Mouse (Mus musculus): ENCODE data around the gene Snx29. TPM values are rescaled to one million over a fixed set of nuclear protein-coding genes. Genes with fewer than 3 reads are reported as not detected.
"Not testable (repeated sequence)": the region's sequence is repeated elsewhere in the genome, so short reads cannot be mapped to it uniquely, and the experiment has no call there.

The Snx29 gene
- polyA plus RNA-seq, 1 experiment from 2014 or later: 4.4 TPM

DNA sequence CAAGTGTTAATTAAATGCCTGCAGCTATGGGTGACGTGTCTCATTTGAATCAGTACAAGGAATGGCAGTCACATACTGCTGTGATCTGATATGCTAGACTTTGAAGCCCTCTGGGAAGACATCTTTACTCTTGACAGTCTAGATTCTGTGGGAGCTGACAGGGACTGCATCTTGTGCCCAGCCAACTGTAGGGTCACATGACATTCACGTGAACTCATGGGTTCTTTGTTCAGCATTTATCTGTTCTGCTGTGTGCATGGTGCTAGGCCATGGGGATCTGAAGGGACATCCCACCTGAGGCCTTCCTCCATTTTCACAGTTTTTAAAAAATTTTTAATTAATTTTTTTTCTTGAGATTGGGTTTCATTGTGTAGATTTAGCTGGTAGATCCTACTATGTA is 91.9 kb downstream of the Snx29 start:
- Histone ChIP-seq H3K4me3 (replicated peaks) (no peak overlapping the region), H3K27me3 (no peaks in the 10 kb centered on the region)
- 63% methylated on average over 2 of the region's 2 CpGs for WGBS (ENCODE audit: insufficient replicate concordance)

DNA sequence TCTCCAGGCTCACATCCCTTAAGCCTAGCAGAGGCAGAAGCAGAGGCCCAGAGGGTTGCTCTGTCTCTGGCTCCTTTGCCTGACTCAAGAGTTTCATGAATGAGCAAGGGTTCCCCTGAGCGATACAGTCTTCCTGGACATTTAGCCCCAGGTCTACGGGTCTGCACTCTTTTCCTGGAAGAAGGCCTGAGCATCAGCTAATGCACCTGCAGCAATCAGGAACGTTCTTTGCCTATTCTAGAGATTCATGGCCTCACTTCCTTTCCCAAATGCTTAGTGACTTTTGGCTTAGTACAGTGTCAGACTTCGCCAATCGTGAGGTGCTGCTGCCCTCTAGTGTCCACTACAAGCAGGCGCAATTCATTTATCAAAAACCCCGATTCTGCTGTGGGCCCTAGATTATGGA is 95.5 kb downstream of the Snx29 start:
- ATAC-seq (ENCODE audit: low read depth): peak; percentile 55; the same call in 1 of the 2 replicates
- no peak for DNase-seq
- Histone ChIP-seq H3K9me3 (replicated peaks) (no peaks in the 10 kb centered on the region), H3K4me1 (replicated peaks) (peaks cover 31% of the 10 kb centered on the region), H3K4me3 (replicated peaks) (no peak overlapping the region), H3K27ac (no peak overlapping the region), H3K36me3 (no peaks in the 10 kb centered on the region), H3K27me3 (no peaks in the 10 kb centered on the region), H3K9ac (no peak overlapping the region), H3K4me2 (no peak overlapping the region)
- WGBS (ENCODE audit: insufficient replicate concordance): 14% methylated on average over 7 of the region's 7 CpGs

More for the DNA sequence above, 91.9 kb downstream of the Snx29 start:
- Histone ChIP-seq H3K9ac (no peak overlapping the region), H3K9me3 (replicated peaks) (no peaks in the 10 kb centered on the region), H3K4me1 (replicated peaks) (no peaks in the 10 kb centered on the region), H3K27ac (no peak overlapping the region), H3K4me2 (no peak overlapping the region), H3K36me3 (no peaks in the 10 kb centered on the region)
- no peak for DNase-seq
- ATAC-seq (ENCODE audit: low read depth): no peak

DNA sequence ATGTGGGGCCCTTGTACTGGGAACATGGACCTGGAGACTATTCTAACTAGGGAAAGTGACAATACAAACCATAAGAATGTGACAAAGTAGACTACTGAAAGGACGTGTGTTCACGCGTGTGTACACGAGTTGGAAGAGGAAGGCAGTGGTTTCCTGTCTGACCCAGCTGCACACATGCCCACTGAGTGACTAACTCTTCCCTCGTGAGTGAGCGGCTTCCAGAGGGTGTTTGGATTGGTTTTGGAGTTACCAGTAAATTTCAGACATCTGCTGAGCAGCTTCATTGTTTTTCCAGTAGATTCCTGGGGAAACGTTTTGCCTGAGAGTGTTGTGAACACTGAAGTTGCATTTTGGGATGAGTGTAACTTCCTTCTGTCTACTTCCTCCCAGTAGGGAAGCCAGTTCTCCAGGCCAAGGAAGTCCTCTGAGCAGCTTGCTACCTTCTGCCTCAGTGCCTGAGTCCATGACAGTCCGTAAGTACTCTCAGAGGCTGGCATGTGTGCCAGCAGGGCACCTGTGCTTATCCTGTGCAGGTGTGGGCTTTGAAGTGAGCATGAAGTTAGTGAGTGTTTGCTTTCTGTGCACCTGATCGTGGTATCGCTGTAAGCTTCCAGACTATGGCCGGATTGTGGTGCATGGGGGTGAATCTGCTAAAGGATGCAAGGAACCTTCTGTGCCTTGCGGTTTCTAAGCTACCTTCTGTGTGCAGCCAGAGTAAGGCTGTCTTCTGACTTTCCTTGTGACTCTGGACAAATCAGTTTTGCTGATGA is 97.8 kb downstream of the Snx29 start:
- Histone ChIP-seq H3K4me3 (replicated peaks) (no peak overlapping the region), H3K27ac (no peak overlapping the region; the same call in 1 of the 2 replicates), H3K36me3 (no peaks in the 10 kb centered on the region), H3K9me3 (replicated peaks) (no peaks in the 10 kb centered on the region), H3K4me1 (replicated peaks) (peaks cover 31% of the 10 kb centered on the region), H3K9ac (no peak overlapping the region), H3K27me3 (no peaks in the 10 kb centered on the region), H3K4me2 (no peak overlapping the region)
- 55% methylated on average over 12 of the region's 12 CpGs for WGBS (ENCODE audit: insufficient replicate concordance)
- DNase-seq (no peak), ATAC-seq (ENCODE audit: low read depth) (no peak)

GRCm38 (mm10) chr16:11422165-11422564 is 99.5 kb downstream of the Snx29 start:
- H3K27ac ChIP-seq: peak overlapping the region; percentile 78
- peak overlapping the region; percentile 22; the same call in 1 of the 2 replicates for H3K9ac ChIP-seq
- no peaks in the 10 kb centered on the region for H3K9me3 ChIP-seq (replicated peaks)
- no peaks in the 10 kb centered on the region for H3K27me3 ChIP-seq
- peak overlapping the region; percentile 42 for H3K4me2 ChIP-seq
- DNase-seq: peak; percentile 55
- H3K4me3 ChIP-seq (replicated peaks): no peak overlapping the region
- WGBS (ENCODE audit: insufficient replicate concordance): 40% methylated on average over 1 of the region's 1 CpGs
- ATAC-seq (ENCODE audit: low read depth): peak; percentile 89
- peaks cover 35% of the 10 kb centered on the region for H3K4me1 ChIP-seq (replicated peaks)
- H3K36me3 ChIP-seq: no peaks in the 10 kb centered on the region

GRCm38 (mm10) chr16:11422889-11423610 is 100.3 kb downstream of the Snx29 start:
- peaks cover 39% of the 10 kb centered on the region for H3K4me1 ChIP-seq (replicated peaks)
- no peaks in the 10 kb centered on the region for H3K9me3 ChIP-seq (replicated peaks)
- no peak overlapping the region for H3K4me3 ChIP-seq (replicated peaks)
- 67% methylated on average over 2 of the region's 2 CpGs for WGBS (ENCODE audit: insufficient replicate concordance)
- 0 out of 2 replicates have a peak overlapping the region, but pooled peaks have one; percentile 42 for H3K4me2 ChIP-seq
- H3K9ac ChIP-seq: no peak overlapping the region
- H3K27me3 ChIP-seq: no peaks in the 10 kb centered on the region
- H3K27ac ChIP-seq: peak overlapping the region; percentile 78; the same call in 1 of the 2 replicates
- H3K36me3 ChIP-seq: no peaks in the 10 kb centered on the region
- DNase-seq (no peak), ATAC-seq (ENCODE audit: low read depth) (peak; percentile 3; the same call in 1 of the 2 replicates)

GRCm38 (mm10) chr16:11423611-11424297 is 101.0 kb downstream of the Snx29 start:
- not testable (repeated sequence) for H3K9me3 ChIP-seq (replicated peaks); H3K36me3 ChIP-seq; DNase-seq; H3K27ac ChIP-seq; H3K4me3 ChIP-seq (replicated peaks); ATAC-seq (ENCODE audit: low read depth); H3K27me3 ChIP-seq; H3K9ac ChIP-seq; H3K4me2 ChIP-seq
- peaks cover 39% of the 10 kb centered on the region for H3K4me1 ChIP-seq (replicated peaks)
- WGBS (ENCODE audit: insufficient replicate concordance): 92% methylated on average over 2 of the region's 2 CpGs

DNA sequence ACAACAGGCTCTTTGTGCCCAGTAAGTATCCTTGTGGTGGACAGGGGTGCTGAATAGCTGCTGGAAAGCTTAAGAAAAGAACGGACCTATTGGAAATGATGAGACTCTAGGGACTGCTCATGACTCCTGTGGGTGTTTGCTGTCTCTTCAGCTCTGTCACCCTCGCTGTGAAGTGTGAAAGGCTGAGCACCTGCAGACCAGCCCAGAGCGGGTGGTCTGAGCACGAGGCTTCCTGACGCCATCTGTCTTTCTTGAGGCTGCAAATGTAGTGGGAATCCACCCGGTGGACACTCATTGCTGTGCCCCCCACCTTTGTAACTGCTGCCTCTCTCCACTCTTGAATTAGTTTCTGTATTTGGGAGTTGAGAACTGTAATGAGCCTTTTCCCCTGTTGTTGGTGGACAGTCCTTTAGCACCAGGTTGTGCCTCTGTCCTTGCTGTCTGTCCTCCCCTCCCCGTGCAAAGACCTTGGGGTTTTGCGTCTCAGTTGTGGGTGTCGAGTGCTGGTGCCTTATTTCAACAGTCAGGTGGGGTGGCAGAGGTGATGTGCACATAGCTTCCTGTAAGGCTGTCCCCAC is 101.9 kb downstream of the Snx29 start:
- no peak overlapping the region for H3K4me3 ChIP-seq (replicated peaks)
- no peak overlapping the region for H3K27ac ChIP-seq
- H3K36me3 ChIP-seq: no peaks in the 10 kb centered on the region
- no peaks in the 10 kb centered on the region for H3K9me3 ChIP-seq (replicated peaks)
- no peak overlapping the region for H3K9ac ChIP-seq
- 80% methylated on average over 9 of the region's 9 CpGs for WGBS (ENCODE audit: insufficient replicate concordance)
- no peak overlapping the region for H3K4me2 ChIP-seq
- no peaks in the 10 kb centered on the region for H3K27me3 ChIP-seq
- no peak for ATAC-seq (ENCODE audit: low read depth)
- H3K4me1 ChIP-seq (replicated peaks): peaks cover 39% of the 10 kb centered on the region
- no peak for DNase-seq

GRCm38 (mm10) chr16:11425279-11425678 is 102.6 kb downstream of the Snx29 start:
- H3K4me2 ChIP-seq: no peak overlapping the region
- peaks cover 37% of the 10 kb centered on the region for H3K4me1 ChIP-seq (replicated peaks)
- 61% methylated on average over 7 of the region's 7 CpGs for WGBS (ENCODE audit: insufficient replicate concordance)
- H3K36me3 ChIP-seq: no peaks in the 10 kb centered on the region
- ATAC-seq (ENCODE audit: low read depth) (no peak), DNase-seq (no peak)
- H3K4me3 ChIP-seq (replicated peaks): no peak overlapping the region
- H3K27me3 ChIP-seq: no peaks in the 10 kb centered on the region
- H3K27ac ChIP-seq: no peak overlapping the region
- H3K9ac ChIP-seq: no peak overlapping the region
- no peaks in the 10 kb centered on the region for H3K9me3 ChIP-seq (replicated peaks)

GRCm38 (mm10) chr16:11426810-11427537 is 104.3 kb downstream of the Snx29 start:
- Histone ChIP-seq H3K4me2 (no peak overlapping the region), H3K9me3 (replicated peaks) (no peaks in the 10 kb centered on the region), H3K27ac (no peak overlapping the region), H3K4me3 (replicated peaks) (no peak overlapping the region), H3K4me1 (replicated peaks) (peaks cover 20% of the 10 kb centered on the region), H3K9ac (no peak overlapping the region), H3K36me3 (no peaks in the 10 kb centered on the region), H3K27me3 (no peaks in the 10 kb centered on the region)
- no peak for DNase-seq
- WGBS (ENCODE audit: insufficient replicate concordance): 51% methylated on average over 8 of the region's 8 CpGs
- ATAC-seq (ENCODE audit: low read depth): peak; percentile 55; the same call in 1 of the 2 replicates

- Histone ChIP-seq H3K27ac (no peak overlapping the region), H3K4me3 (replicated peaks) (no peak overlapping the region), H3K4me1 (replicated peaks) (peaks cover 8% of the 10 kb centered on the region), H3K9ac (no peak overlapping the region), H3K36me3 (no peaks in the 10 kb centered on the region), H3K27me3 (no peaks in the 10 kb centered on the region), H3K9me3 (replicated peaks) (no peaks in the 10 kb centered on the region), H3K4me2 (no peak overlapping the region)
- DNase-seq: no peak
- no peak for ATAC-seq (ENCODE audit: low read depth)
- WGBS (ENCODE audit: insufficient replicate concordance): 60% methylated on average over 3 of the region's 3 CpGs
These were observed 107.1 kb downstream of the Snx29 start for GRCm38 (mm10) chr16:11429784-11430183.
